Mouse (Mus musculus) lung, embryonic 15.5 days (tissue): ENCODE results near the gene Gm10718. TPM values are rescaled to one million over a fixed set of nuclear protein-coding genes. Genes with fewer than 3 reads are reported as not detected.
"Not testable (repeated sequence)": the region's sequence is repeated elsewhere in the genome, so short reads cannot be mapped to it uniquely, and the experiment has no call there.

Experiments used
- ATAC-seq: fragments of 200-750 bp; cut with Nextera tagmentation; 2 replicates; pipeline ENCODE4 v1.8.0; 2017; ENCODE audit warnings: moderate number of reproducible peaks, borderline replicate concordance; ENCODE audit not compliant: low FRiP score, low TSS enrichment; ENCODE audit errors: extremely low read depth
- H3K27ac ChIP-seq: fragments of 300-500 bp; sonication (generic); 2 replicates; pipeline ENCODE4 v1.5.1; 2015; ENCODE audit warnings: moderate library complexity, mild to moderate bottlenecking, inconsistent platforms
- H3K27me3 ChIP-seq: fragments of 300-500 bp; sonication (generic); 2 replicates; pipeline ENCODE4 v1.6.1; 2015; ENCODE audit warnings: inconsistent platforms
- H3K36me3 ChIP-seq: fragments of 300-500 bp; sonication (generic); 2 replicates; pipeline ENCODE4 v1.6.1; 2015; ENCODE audit warnings: inconsistent platforms
- H3K4me1 ChIP-seq: fragments of 300-500 bp; sonication (generic); 2 replicates; pipeline ENCODE4 v1.6.1; 2015; ENCODE audit warnings: inconsistent platforms
- H3K4me2 ChIP-seq: fragments of 300-500 bp; sonication (generic); 2 replicates; pipeline ENCODE4 v1.6.1; 2015; ENCODE audit warnings: inconsistent platforms, mild to moderate bottlenecking, moderate library complexity
- H3K4me3 ChIP-seq: fragments of 300-500 bp; sonication (generic); 2 replicates; pipeline ENCODE4 v1.5.1; 2015; ENCODE audit warnings: mild to moderate bottlenecking, inconsistent platforms
- H3K9ac ChIP-seq: fragments of 300-500 bp; sonication (generic); 2 replicates; pipeline ENCODE4 v1.6.1; 2015; ENCODE audit warnings: inconsistent platforms
- H3K9me3 ChIP-seq: fragments of 300-500 bp; sonication (generic); 2 replicates; pipeline ENCODE4 v1.6.1; 2016; ENCODE audit warnings: inconsistent platforms
- WGBS: fragments of 180-500 bp; shearing (Covaris S2); methylation state at CpG from one replicate; pipeline ENCODE4 v1.1.7; 2015; 5-methylcytosine and 5-hydroxymethylcytosine counted together
- polyA plus RNA-seq: library from polyadenylated mRNA; unstranded; fragments of >200 nt; fragmentation: Nextera tagmentation; extraction: Ambion mirVana; gene quantifications from 2 replicates; pipeline ENCODE4 v1.2.1, GENCODE M21; 2015

Gene Gm10718
- polyA plus RNA-seq, 1 experiment from 2014 or later: 0.36 TPM

DNA sequence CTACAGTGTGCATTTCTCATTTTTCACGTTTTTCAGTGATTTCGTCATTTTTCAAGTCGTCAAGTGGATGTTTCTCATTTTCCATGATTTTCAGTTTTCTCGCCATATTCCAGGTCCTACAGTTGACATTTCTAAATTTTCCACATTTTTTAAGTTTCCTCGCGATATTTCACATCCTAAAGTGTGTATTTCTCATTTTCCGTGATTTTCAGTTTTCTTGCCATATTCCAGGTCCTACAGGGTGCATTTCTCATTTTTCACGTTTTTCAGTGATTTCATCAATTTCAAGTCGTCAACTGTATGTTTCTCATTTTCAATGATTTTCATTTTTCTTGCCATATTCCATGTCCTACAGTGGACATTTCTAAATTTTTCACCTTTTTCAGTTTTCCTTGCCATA is 8.0 kb upstream of the Gm10718 start, which contains the start of gene Gm10720:
TSS of gene Gm10720 (plus strand) at position 301 of the 400 bp plus-strand sequence.
- ATAC-seq, H3K9ac ChIP-seq, H3K4me2 ChIP-seq, H3K4me3 ChIP-seq, H3K4me1 ChIP-seq, H3K27me3 ChIP-seq, H3K27ac ChIP-seq, H3K9me3 ChIP-seq, H3K36me3 ChIP-seq: not testable (repeated sequence)
- 61% methylated on average over 5 of the region's 9 CpGs for WGBS

DNA sequence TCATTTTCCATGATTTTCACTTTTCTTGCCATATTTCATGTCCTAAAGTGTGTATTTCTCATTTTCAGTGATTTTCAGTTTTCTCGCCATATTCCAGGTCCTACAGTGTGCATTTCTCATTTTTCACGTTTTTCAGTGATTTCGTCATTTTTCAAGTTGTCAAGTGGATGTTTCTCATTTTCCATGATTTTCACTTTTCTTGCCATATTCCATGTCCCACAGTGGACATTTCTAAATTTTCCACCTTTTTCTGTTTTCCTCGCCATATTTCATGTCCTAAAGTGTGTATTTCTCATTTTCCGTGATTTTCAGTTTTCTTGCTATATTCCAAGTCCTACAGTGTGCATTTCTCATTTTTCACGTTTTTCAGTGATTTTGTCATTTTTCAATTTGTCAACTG is 7.5 kb upstream of the Gm10718 start:
- H3K4me3 ChIP-seq, H3K36me3 ChIP-seq, H3K9me3 ChIP-seq, ATAC-seq, H3K9ac ChIP-seq, H3K27me3 ChIP-seq, H3K4me1 ChIP-seq, H3K4me2 ChIP-seq, H3K27ac ChIP-seq: not testable (repeated sequence)
- 76% methylated on average over 6 of the region's 6 CpGs for WGBS

DNA sequence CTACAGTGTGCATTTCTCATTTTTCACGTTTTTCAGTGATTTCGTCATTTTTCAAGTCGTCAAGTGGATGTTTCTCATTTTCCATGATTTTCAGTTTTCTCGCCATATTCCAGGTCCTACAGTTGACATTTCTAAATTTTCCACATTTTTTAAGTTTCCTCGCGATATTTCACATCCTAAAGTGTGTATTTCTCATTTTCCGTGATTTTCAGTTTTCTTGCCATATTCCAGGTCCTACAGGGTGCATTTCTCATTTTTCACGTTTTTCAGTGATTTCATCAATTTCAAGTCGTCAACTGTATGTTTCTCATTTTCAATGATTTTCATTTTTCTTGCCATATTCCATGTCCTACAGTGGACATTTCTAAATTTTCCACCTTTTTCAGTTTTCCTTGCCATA is 6.2 kb upstream of the Gm10718 start, which contains the start of gene Gm10719:
TSS of gene Gm10719 (plus strand) at position 301 of the 400 bp plus-strand sequence.
- 71% methylated on average over 1 of the region's 9 CpGs for WGBS
- H3K4me3 ChIP-seq, H3K36me3 ChIP-seq, H3K9ac ChIP-seq, H3K27ac ChIP-seq, H3K4me2 ChIP-seq, H3K27me3 ChIP-seq, H3K4me1 ChIP-seq, H3K9me3 ChIP-seq, ATAC-seq: not testable (repeated sequence)

DNA sequence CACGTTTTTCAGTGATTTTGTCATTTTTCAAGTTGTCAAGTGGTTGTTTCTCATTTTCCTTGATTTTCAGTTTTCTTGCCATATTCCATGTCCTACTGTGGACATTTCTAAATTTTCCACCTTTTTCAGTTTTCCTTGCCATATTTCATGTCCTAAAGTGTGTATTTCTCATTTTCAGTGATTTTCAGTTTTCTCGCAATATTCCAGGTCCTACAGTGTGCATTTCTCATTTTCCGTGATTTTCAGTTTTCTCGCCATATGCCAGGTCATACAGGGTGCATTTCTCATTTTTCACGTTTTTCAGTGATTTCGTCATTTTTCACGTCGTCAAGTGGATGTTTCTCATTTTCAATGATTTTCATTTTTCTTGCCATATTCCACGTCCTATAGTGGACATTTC is 4.4 kb upstream of the Gm10718 start:
- H3K4me2 ChIP-seq, H3K9ac ChIP-seq, H3K27ac ChIP-seq, H3K27me3 ChIP-seq, H3K36me3 ChIP-seq, H3K4me3 ChIP-seq, H3K9me3 ChIP-seq, ATAC-seq, H3K4me1 ChIP-seq: not testable (repeated sequence)
- 61% methylated on average over 9 of the region's 9 CpGs for WGBS

DNA sequence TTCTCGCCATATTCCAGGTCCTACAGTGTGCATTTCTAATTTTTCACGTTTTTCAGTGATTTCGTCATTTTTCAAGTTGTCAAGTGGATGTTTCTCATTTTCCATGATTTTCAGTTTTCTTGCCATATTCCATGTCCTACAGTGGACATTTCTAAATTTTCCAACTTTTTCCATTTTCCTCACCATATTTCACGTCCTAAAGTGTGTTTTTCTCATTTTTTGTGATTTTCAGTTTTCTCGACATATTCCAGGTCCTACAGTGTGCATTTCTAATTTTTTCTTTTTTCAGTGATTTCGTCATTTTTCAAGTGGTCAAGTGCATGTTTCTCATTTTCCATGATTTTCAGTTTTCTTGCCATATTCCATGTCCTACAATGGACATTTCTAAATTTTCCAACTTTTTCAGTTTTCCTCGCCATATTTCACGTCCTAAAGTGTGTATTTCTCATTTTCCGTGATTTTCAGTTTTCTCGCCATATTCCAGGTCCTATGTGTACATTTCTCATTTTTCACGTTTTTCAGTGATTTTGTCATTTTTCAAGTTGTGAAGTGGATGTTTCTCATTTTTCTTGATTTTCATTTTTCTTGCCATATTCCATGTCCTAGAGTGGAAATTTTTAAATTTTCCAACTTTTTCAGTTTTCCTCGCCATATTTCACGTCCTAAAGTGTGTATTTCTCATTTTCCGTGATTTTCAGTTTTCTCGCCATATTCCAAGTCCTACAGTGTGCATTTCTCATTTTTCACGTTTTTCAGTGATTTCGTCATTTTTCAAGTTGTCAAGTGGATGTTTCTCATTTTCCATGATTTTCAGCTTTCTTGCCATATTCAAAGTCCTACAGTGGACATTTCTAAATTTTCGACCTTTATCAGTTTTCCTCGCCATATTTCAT is 3.3 kb upstream of the Gm10718 start:
- H3K27me3 ChIP-seq, H3K27ac ChIP-seq, H3K36me3 ChIP-seq, H3K9me3 ChIP-seq, H3K4me3 ChIP-seq, H3K4me2 ChIP-seq, H3K4me1 ChIP-seq, H3K9ac ChIP-seq: not testable (repeated sequence)
- ATAC-seq: peak; percentile 66; the same call in 1 of the 2 replicates
- WGBS: 75% methylated on average over 17 of the region's 19 CpGs

DNA sequence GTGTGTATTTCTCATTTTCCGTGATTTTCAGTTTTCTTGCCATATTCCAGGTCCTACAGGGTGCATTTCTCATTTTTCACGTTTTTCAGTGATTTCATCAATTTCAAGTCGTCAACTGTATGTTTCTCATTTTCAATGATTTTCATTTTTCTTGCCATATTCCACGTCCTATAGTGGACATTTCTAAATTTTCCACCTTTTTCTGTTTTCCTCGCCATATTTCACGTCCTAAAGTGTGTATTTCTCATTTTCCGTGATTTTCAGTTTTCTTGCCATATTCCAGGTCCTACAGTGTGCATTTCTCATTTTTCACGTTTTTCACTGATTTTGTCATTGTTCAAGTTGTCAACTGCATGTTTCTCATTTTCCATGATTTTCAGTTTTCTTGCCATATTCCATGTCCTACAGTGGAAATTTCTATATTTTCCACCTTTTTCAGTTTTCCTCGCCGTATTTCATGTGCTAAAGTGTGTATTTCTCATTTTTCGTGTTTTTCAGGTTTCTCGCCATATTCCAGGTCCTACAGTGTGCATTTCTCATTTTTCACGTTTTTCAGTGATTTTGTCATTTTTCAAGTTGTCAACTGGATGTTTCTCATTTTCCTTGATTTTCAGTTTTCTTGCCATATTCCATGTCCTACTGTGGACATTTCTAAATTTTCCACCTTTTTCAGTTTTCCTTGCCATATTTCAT is 885 bp upstream of the Gm10718 start:
- H3K36me3 ChIP-seq, H3K4me2 ChIP-seq, H3K9ac ChIP-seq, H3K4me1 ChIP-seq, H3K4me3 ChIP-seq, ATAC-seq, H3K9me3 ChIP-seq, H3K27me3 ChIP-seq, H3K27ac ChIP-seq: not testable (repeated sequence)
- WGBS: 76% methylated on average over 11 of the region's 13 CpGs

DNA sequence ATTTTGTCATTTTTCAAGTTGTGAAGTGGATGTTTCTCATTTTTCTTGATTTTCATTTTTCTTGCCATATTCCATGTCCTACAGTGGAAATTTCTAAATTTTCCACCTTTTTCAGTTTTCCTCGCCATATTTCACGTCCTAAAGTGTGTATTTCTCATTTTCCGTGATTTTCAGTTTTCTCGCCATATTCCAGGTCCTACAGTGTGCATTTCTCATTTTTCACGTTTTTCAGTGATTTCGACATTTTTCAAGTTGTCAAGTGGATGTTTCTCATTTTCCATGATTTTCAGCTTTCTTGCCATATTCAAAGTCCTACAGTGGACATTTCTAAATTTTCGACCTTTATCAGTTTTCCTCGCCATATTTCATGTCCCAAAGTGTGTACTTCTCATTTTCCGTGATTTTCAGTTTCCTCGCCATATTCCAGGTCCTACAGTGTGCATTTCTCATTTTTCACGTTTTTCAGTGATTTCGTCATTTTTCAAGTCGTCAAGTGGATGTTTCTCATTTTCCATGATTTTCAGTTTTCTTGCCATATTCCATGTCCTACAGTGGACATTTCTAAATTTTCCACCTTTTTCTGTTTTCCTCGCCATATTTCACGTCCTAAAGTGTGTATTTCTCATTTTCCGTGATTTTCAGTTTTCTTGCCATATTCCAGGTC is 770 bp downstream of the Gm10718 start:
- ATAC-seq, H3K27ac ChIP-seq, H3K27me3 ChIP-seq, H3K4me3 ChIP-seq, H3K4me1 ChIP-seq, H3K9ac ChIP-seq, H3K4me2 ChIP-seq, H3K36me3 ChIP-seq, H3K9me3 ChIP-seq: not testable (repeated sequence)
- WGBS: 74% methylated on average over 16 of the region's 16 CpGs

DNA sequence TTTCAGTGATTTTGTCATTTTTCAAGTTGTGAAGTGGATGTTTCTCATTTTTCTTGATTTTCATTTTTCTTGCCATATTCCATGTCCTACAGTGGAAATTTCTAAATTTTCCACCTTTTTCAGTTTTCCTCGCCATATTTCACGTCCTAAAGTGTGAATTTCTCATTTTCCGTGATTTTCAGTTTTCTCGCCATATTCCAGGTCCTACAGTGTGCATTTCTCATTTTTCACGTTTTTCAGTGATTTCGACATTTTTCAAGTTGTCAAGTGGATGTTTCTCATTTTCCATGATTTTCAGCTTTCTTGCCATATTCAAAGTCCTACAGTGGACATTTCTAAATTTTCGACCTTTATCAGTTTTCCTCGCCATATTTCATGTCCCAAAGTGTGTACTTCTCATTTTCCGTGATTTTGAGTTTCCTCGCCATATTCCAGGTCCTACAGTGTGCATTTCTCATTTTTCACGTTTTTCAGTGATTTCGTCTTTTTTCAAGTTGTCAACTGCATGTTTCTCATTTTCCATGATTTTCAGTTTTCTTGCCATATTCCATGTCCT is 1.6 kb downstream of the Gm10718 start, which contains the start of gene Gm10717:
TSS of gene Gm10717 (plus strand) at position 506 of the 556 bp plus-strand sequence.
- H3K4me3 ChIP-seq, H3K27me3 ChIP-seq, H3K4me1 ChIP-seq, H3K9me3 ChIP-seq, H3K27ac ChIP-seq, ATAC-seq, H3K4me2 ChIP-seq, H3K9ac ChIP-seq, H3K36me3 ChIP-seq: not testable (repeated sequence)
- WGBS: 72% methylated on average over 12 of the region's 12 CpGs

DNA sequence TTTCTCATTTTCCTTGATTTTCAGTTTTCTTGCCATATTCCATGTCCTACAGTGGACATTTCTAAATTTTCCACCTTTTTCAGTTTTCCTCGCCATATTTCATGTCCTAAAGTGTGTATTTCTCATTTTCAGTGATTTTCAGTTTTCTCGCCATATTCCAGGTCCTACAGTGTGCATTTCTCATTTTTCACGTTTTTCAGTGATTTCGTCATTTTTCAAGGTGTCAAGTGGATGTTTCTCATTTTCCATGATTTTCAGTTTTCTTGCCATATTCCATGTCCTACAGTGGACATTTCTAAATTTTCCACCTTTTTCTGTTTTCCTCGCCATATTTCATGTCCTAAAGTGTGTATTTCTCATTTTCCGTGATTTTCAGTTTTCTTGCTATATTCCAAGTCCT is 2.3 kb downstream of the Gm10718 start:
- H3K4me2 ChIP-seq, H3K27ac ChIP-seq, H3K4me3 ChIP-seq, H3K4me1 ChIP-seq, H3K9ac ChIP-seq, H3K27me3 ChIP-seq, H3K9me3 ChIP-seq, ATAC-seq, H3K36me3 ChIP-seq: not testable (repeated sequence)
- 65% methylated on average over 6 of the region's 6 CpGs for WGBS

DNA sequence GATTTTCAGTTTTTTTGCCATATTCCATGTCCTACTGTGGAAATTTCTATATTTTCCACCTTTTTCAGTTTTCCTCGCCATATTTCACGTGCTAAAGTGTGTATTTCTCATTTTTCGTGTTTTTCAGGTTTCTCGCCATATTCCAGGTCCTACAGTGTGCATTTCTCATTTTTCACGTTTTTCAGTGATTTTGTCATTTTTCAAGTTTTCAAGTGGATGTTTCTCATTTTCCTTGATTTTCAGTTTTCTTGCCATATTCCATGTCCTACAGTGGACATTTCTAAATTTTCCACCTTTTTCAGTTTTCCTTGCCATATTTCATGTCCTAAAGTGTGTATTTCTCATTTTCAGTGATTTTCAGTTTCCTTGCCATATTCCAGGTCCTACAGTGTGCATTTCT is 2.8 kb downstream of the Gm10718 start:
- H3K9me3 ChIP-seq, H3K4me3 ChIP-seq, H3K27me3 ChIP-seq, H3K4me2 ChIP-seq, ATAC-seq, H3K4me1 ChIP-seq, H3K36me3 ChIP-seq, H3K9ac ChIP-seq, H3K27ac ChIP-seq: not testable (repeated sequence)
- WGBS: 71% methylated on average over 5 of the region's 5 CpGs

DNA sequence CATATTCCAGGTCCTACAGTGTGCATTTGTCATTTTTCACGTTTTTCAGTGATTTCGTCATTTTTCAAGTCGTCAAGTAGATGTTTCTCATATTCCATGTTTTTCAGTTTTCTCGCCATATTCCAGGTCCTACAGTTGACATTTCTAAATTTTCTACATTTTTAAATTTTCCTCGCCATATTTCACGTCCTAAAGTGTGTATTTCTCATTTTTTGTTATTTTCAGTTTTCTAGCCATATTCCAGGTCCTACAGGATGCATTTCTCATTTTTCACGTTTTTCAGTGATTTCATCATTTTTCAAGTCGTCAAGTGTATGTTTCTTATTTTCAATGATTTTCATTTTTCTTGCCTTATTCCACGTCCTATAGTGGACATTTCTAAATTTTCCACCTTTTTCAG is 3.4 kb downstream of the Gm10718 start:
- H3K9ac ChIP-seq, ATAC-seq, H3K36me3 ChIP-seq, H3K27ac ChIP-seq, H3K4me3 ChIP-seq, H3K27me3 ChIP-seq, H3K4me2 ChIP-seq, H3K9me3 ChIP-seq, H3K4me1 ChIP-seq: not testable (repeated sequence)
- 65% methylated on average over 9 of the region's 9 CpGs for WGBS

DNA sequence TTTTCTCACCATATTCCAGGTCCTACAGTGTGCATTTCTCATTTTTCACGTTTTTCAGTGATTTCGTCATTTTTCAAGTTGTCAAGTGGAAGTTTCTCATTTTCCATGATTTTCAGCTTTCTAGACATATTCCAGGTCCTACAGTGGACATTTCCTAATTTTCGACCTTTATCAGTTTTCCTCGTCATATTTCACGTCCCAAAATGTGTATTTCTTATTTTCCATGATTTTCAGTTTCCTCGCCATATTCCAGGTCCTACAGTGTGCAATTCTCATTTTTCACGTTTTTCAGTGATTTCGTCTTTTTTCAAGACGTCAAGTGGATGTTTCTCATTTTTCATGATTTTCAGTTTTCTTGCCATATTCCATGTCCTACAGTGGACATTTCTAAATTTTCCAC is 3.9 kb downstream of the Gm10718 start:
- H3K27ac ChIP-seq, H3K4me1 ChIP-seq, H3K9ac ChIP-seq, H3K9me3 ChIP-seq, H3K27me3 ChIP-seq, H3K36me3 ChIP-seq, H3K4me3 ChIP-seq, ATAC-seq, H3K4me2 ChIP-seq: not testable (repeated sequence)
- 68% methylated on average over 9 of the region's 9 CpGs for WGBS
